In genomic region chr1:160099659-160100302, GRCm38 (mm10) we compare ENCODE assay signal across 13 mouse cellular contexts. TPM values are rescaled to one million over a fixed set of nuclear protein-coding genes. Genes with fewer than 3 reads are reported as not detected.
A peak's percentile ranks its signal among the peaks of the same experiment; 100 is the strongest.
DNase-seq lines count a peak whose midpoint lies in the region; ATAC-seq and TF ChIP-seq lines count a peak whose summit lies in the region.
"Had no signal": no experiment of that assay in that cellular context is flagged by ENCODE, and none has a peak within 500 bp of the region (broad histone marks: within the 10 kb centered on the region; RNA-seq: fewer than 3 reads in every experiment).

No protein-coding gene starts in this region.

- TF ChIP-seq CTCF in liver, postnatal 0 days (IDR thresholded peaks at IDR 0.05; ENCODE audit: low read depth), result peak; percentile 20
- peak in 1 of 3 experiments; percentile 17; a peak in 1 of 6 replicates for TF ChIP-seq CTCF in MEL (IDR thresholded peaks at IDR 0.05 in 2 of 3, conservative IDR thresholded peaks at IDR 0.05 in 1 of 3; ENCODE audit: control insufficient read depth in 1 of 3, insufficient read depth in 1 of 3, low read depth in 2 of 3, low read length in 3 of 3, poor library complexity in 1 of 3, severe bottlenecking in 1 of 3)

- no peak overlapping the region for H3K4me3 ChIP-seq in embryonic facial prominence, embryonic 11.5 days (ENCODE audit: low read depth, low read length)
- H3K4me3 ChIP-seq in embryonic facial prominence, embryonic 10.5 days, result no peak overlapping the region
- no peak overlapping the region for H3K4me3 ChIP-seq in liver, postnatal 0 days (ENCODE audit: low read depth, low read length)
- H3K4me3 ChIP-seq in liver, embryonic 12.5 days, result no peak overlapping the region
- H3K4me3 ChIP-seq in MEL (ENCODE audit: control insufficient read depth in 1 of 2, insufficient read depth in 1 of 2, low read depth in 2 of 2, low read length in 2 of 2), result no peak overlapping the region
- H3K4me3 ChIP-seq: embryonic facial prominence, embryonic 13.5 days; heart, embryonic 13.5 days; limb, embryonic 15.5 days had no signal

- H3K9ac ChIP-seq in embryonic facial prominence, embryonic 11.5 days (replicated peaks; ENCODE audit: low read length), result no peak overlapping the region
- no peak overlapping the region for H3K9ac ChIP-seq in liver, postnatal 0 days (replicated peaks)
- H3K9ac ChIP-seq in liver, embryonic 12.5 days, result no peak overlapping the region
- no peak overlapping the region for H3K9ac ChIP-seq in MEL (ENCODE audit: control insufficient read depth, low read depth, low read length, poor library complexity, severe bottlenecking)
- H3K9ac ChIP-seq: embryonic facial prominence, embryonic 13.5 days; heart, embryonic 13.5 days; limb, embryonic 15.5 days had no signal

- H3K4me1 ChIP-seq in embryonic facial prominence, embryonic 11.5 days (ENCODE audit: control insufficient read depth, insufficient read depth, low read length), result no peaks in the 10 kb centered on the region
- no peaks in the 10 kb centered on the region for H3K4me1 ChIP-seq in embryonic facial prominence, embryonic 10.5 days
- no peaks in the 10 kb centered on the region for H3K4me1 ChIP-seq in liver, postnatal 0 days (ENCODE audit: insufficient read depth)
- H3K4me1 ChIP-seq in liver, embryonic 12.5 days, result no peaks in the 10 kb centered on the region
- no peaks in the 10 kb centered on the region for H3K4me1 ChIP-seq in MEL (ENCODE audit: control insufficient read depth in 1 of 2, insufficient read depth in 2 of 2, low read length in 2 of 2)
- H3K4me1 ChIP-seq: embryonic facial prominence, embryonic 13.5 days; heart, embryonic 13.5 days; limb, embryonic 15.5 days had no signal

- no peak for TF ChIP-seq POLR2A in MEL (IDR thresholded peaks at IDR 0.05; ENCODE audit: control insufficient read depth in 1 of 2, insufficient read depth in 1 of 2, low read depth in 1 of 2, low read length in 2 of 2, poor library complexity in 1 of 2)

- no peak for ATAC-seq in embryonic facial prominence, embryonic 11.5 days (replicated peaks; ENCODE audit: insufficient number of reproducible peaks, low FRiP score, low TSS enrichment, low read depth)
- no peak for ATAC-seq in liver, postnatal 0 days
- no peak for ATAC-seq in liver, embryonic 12.5 days
- ATAC-seq: hindbrain, embryonic 16.5 days had no signal

- no peak overlapping the region for H3K4me2 ChIP-seq in embryonic facial prominence, embryonic 11.5 days (ENCODE audit: low read depth, low read length)
- H3K4me2 ChIP-seq in liver, postnatal 0 days (ENCODE audit: low read depth, low read length), result no peak overlapping the region
- no peak overlapping the region for H3K4me2 ChIP-seq in liver, embryonic 12.5 days
- H3K4me2 ChIP-seq: embryonic facial prominence, embryonic 13.5 days; heart, embryonic 13.5 days; limb, embryonic 15.5 days had no signal

- DNase-seq in embryonic facial prominence, embryonic 11.5 days (ENCODE audit: low spot score), result peak; percentile 12
- DNase-seq in embryonic facial prominence, embryonic 10.5 days (ENCODE audit: low spot score), result no peak
- no peak for DNase-seq in liver, postnatal 0 days
- peak; percentile 6 for DNase-seq in MEL (ENCODE audit: low read depth, low spot score)
- DNase-seq in lung, postnatal 25 days (ENCODE audit: low spot score), result peak; percentile 14
- no peak for DNase-seq in gastrocnemius, adult 8-10 months (ENCODE audit: low spot score in 2 of 2)
- DNase-seq: right cerebral cortex, adult 18-20 months had no signal

- no peaks in the 10 kb centered on the region for H3K9me3 ChIP-seq in embryonic facial prominence, embryonic 11.5 days (replicated peaks; ENCODE audit: control insufficient read depth, low read length)
- no peaks in the 10 kb centered on the region for H3K9me3 ChIP-seq in embryonic facial prominence, embryonic 10.5 days
- no peaks in the 10 kb centered on the region for H3K9me3 ChIP-seq in liver, postnatal 0 days (ENCODE audit: low read length)
- H3K9me3 ChIP-seq in liver, embryonic 12.5 days (replicated peaks), result no peaks in the 10 kb centered on the region
- no peaks in the 10 kb centered on the region for H3K9me3 ChIP-seq in MEL (replicated peaks; ENCODE audit: insufficient read depth, low read length)
- H3K9me3 ChIP-seq: embryonic facial prominence, embryonic 13.5 days; G1E; heart, embryonic 13.5 days; limb, embryonic 15.5 days had no signal

- H3K79me2 ChIP-seq in MEL (ENCODE audit: control insufficient read depth, insufficient read depth, low read length, poor library complexity), result no peaks in the 10 kb centered on the region

- TF ChIP-seq EP300 in liver, postnatal 0 days (IDR thresholded peaks at IDR 0.05; ENCODE audit: low read depth), result no peak
- no peak for TF ChIP-seq EP300 in MEL (IDR thresholded peaks at IDR 0.05; ENCODE audit: low read depth in 1 of 2, low read length in 2 of 2)

- no peaks in the 10 kb centered on the region for H3K27me3 ChIP-seq in embryonic facial prominence, embryonic 11.5 days (ENCODE audit: control insufficient read depth, insufficient read depth, low read length)
- H3K27me3 ChIP-seq in embryonic facial prominence, embryonic 10.5 days (replicated peaks; ENCODE audit: low read depth, poor library complexity, severe bottlenecking), result no peaks in the 10 kb centered on the region
- H3K27me3 ChIP-seq in liver, postnatal 0 days (ENCODE audit: insufficient read depth, low read length), result no peaks in the 10 kb centered on the region
- H3K27me3 ChIP-seq in liver, embryonic 12.5 days (replicated peaks), result no peaks in the 10 kb centered on the region
- H3K27me3 ChIP-seq in MEL (ENCODE audit: control insufficient read depth in 1 of 2, insufficient read depth in 2 of 2, low read length in 2 of 2), result no peaks in the 10 kb centered on the region
- H3K27me3 ChIP-seq: embryonic facial prominence, embryonic 13.5 days; heart, embryonic 13.5 days; limb, embryonic 15.5 days had no signal

- TF ChIP-seq RAD21 in MEL (IDR thresholded peaks at IDR 0.05; ENCODE audit: low read depth, low read length), result peak; percentile 5; the same call in 1 of the 2 replicates

- H3K36me3 ChIP-seq in embryonic facial prominence, embryonic 11.5 days (replicated peaks; ENCODE audit: control insufficient read depth, insufficient read depth, low read depth, low read length), result no peaks in the 10 kb centered on the region
- no peaks in the 10 kb centered on the region for H3K36me3 ChIP-seq in embryonic facial prominence, embryonic 10.5 days (replicated peaks)
- no peaks in the 10 kb centered on the region for H3K36me3 ChIP-seq in liver, postnatal 0 days (replicated peaks; ENCODE audit: insufficient read depth, low read length)
- H3K36me3 ChIP-seq in liver, embryonic 12.5 days, result no peaks in the 10 kb centered on the region
- no peaks in the 10 kb centered on the region for H3K36me3 ChIP-seq in MEL (ENCODE audit: control insufficient read depth in 1 of 2, insufficient read depth in 2 of 2, low read length in 2 of 2)
- H3K36me3 ChIP-seq: embryonic facial prominence, embryonic 13.5 days; G1E; heart, embryonic 13.5 days; limb, embryonic 15.5 days had no signal

- 86% methylated on average over 5 of the region's 5 CpGs for WGBS in embryonic facial prominence, embryonic 11.5 days
- 91% methylated on average over 5 of the region's 5 CpGs for WGBS in embryonic facial prominence, embryonic 10.5 days
- 72% methylated on average over 5 of the region's 5 CpGs for WGBS in liver, postnatal 0 days (ENCODE audit: insufficient replicate concordance)
- 69% methylated on average over 5 of the region's 5 CpGs for WGBS in liver, embryonic 12.5 days (ENCODE audit: insufficient replicate concordance)

- no peak overlapping the region for H3K27ac ChIP-seq in embryonic facial prominence, embryonic 11.5 days (replicated peaks; ENCODE audit: low read depth, low read length)
- no peak overlapping the region for H3K27ac ChIP-seq in embryonic facial prominence, embryonic 10.5 days (replicated peaks)
- H3K27ac ChIP-seq in liver, postnatal 0 days (ENCODE audit: low read depth), result no peak overlapping the region
- no peak overlapping the region for H3K27ac ChIP-seq in liver, embryonic 12.5 days
- H3K27ac ChIP-seq in MEL (ENCODE audit: control insufficient read depth, low read depth, low read length), result no peak overlapping the region
- H3K27ac ChIP-seq: embryonic facial prominence, embryonic 13.5 days; heart, embryonic 13.5 days; limb, embryonic 15.5 days had no signal

TF ChIP-seq in MEL, 35 proteins besides CTCF, POLR2A, EP300 and RAD21:
- TF ChIP-seq POLR2AphosphoS5 (IDR thresholded peaks at IDR 0.05; ENCODE audit: borderline replicate concordance, low read depth, low read length) (no peak), MAZ (IDR thresholded peaks at IDR 0.05; ENCODE audit: low read depth, low read length) (no peak), ZC3H11A (IDR thresholded peaks at IDR 0.05; ENCODE audit: low read depth, low read length) (no peak), POLR2AphosphoS2 (IDR thresholded peaks at IDR 0.05; ENCODE audit: low read length) (no peak), KAT2A (conservative IDR thresholded peaks at IDR 0.05; ENCODE audit: low read depth, low read length) (no peak)

RNA-seq across cellular contexts. Expression of gene Tnn, which starts 53.6 kb away (rescaled TPM):
- polyA plus RNA-seq in embryonic facial prominence, embryonic 11.5 days (2014; fragmentation: Nextera tagmentation; extraction: Ambion mirVana), result 1.4 and 1.6 TPM in 2 replicates
- polyA plus RNA-seq in embryonic facial prominence, embryonic 10.5 days (2016; fragmentation: Nextera tagmentation; extraction: Ambion mirVana), result 0.05 and 0.50 TPM in 2 replicates
- polyA plus RNA-seq in liver, postnatal 0 days (2015; fragmentation: Nextera tagmentation; extraction: Ambion mirVana), result not detected in 2 replicates
- polyA plus RNA-seq in liver, embryonic 12.5 days (2016; fragmentation: Nextera tagmentation; extraction: Ambion mirVana), result 0.02 TPM in 2 replicates
- total RNA-seq in MEL (2012; rRNA removed), result not detected in 2 replicates
- not detected for polyA plus RNA-seq in MEL (2012; ENCODE audit: insufficient read depth in 1 of 2, insufficient read length in 2 of 2, low read depth in 1 of 2, low replicate concordance in 2 of 2, missing spikeins in 1 of 2)
- not detected for total RNA-seq in gastrocnemius, adult 8-10 months (2022)
- polyA plus RNA-seq: G1E; heart, embryonic 13.5 days had no signal

RNA-seq across cellular contexts. Expression of gene 4930523C07Rik, which starts 55.6 kb away (rescaled TPM):
- polyA plus RNA-seq in embryonic facial prominence, embryonic 11.5 days (2014; fragmentation: Nextera tagmentation; extraction: Ambion mirVana), result 2.9 and 3.5 TPM in 2 replicates
- polyA plus RNA-seq in embryonic facial prominence, embryonic 10.5 days (2016; fragmentation: Nextera tagmentation; extraction: Ambion mirVana), result 2.3 and 3.1 TPM in 2 replicates
- 16.5 and 23.0 TPM in 2 replicates for polyA plus RNA-seq in liver, postnatal 0 days (2015; fragmentation: Nextera tagmentation; extraction: Ambion mirVana)
- 24.1 and 26.5 TPM in 2 replicates for polyA plus RNA-seq in liver, embryonic 12.5 days (2016; fragmentation: Nextera tagmentation; extraction: Ambion mirVana)
- total RNA-seq in MEL (2012; rRNA removed), result not detected in 2 replicates
- not detected for polyA plus RNA-seq in MEL (2012; ENCODE audit: insufficient read depth in 1 of 2, insufficient read length in 2 of 2, low read depth in 1 of 2, low replicate concordance in 2 of 2, missing spikeins in 1 of 2)
- total RNA-seq in gastrocnemius, adult 8-10 months (2022), result 1 to 10 TPM; 2.5 to 5.5 (median 3.1) TPM
- polyA plus RNA-seq: G1E had no signal

Comparison
In these comparisons a context has a peak if more than half of its experiments do, and no peak if none do; other contexts are left out.
1. DNase-seq: peak in embryonic facial prominence, embryonic 11.5 days (single experiment), MEL (single experiment) and lung, postnatal 25 days (single experiment); none in embryonic facial prominence, embryonic 10.5 days (single experiment), liver, postnatal 0 days (single experiment) and gastrocnemius, adult 8-10 months (0 of 2).